In genomic region chr13:60728276-60729054, GRCm38 (mm10) we compare ENCODE assay signal across 24 mouse cellular contexts. TPM values are rescaled to one million over a fixed set of nuclear protein-coding genes. Genes with fewer than 3 reads are reported as not detected.
"Had no signal": no experiment of that assay in that cellular context is flagged by ENCODE, and none has a peak within 500 bp of the region (broad histone marks: within the 10 kb centered on the region; RNA-seq: fewer than 3 reads in every experiment).

No protein-coding gene starts in this region.

- H3K4me1 ChIP-seq: limb, embryonic 13.5 days; midbrain, embryonic 12.5 days; neural tube, embryonic 13.5 days had no signal

- H3K27ac ChIP-seq: limb, embryonic 13.5 days; lung, embryonic 15.5 days; midbrain, embryonic 12.5 days; neural tube, embryonic 13.5 days had no signal

- H3K4me2 ChIP-seq: limb, embryonic 13.5 days; liver, embryonic 11.5 days; lung, embryonic 15.5 days; midbrain, embryonic 12.5 days; neural tube, embryonic 13.5 days had no signal

- H3K9ac ChIP-seq: limb, embryonic 13.5 days; lung, embryonic 15.5 days; midbrain, embryonic 12.5 days; neural tube, embryonic 13.5 days had no signal

- H3K4me3 ChIP-seq: limb, embryonic 13.5 days; lung, embryonic 15.5 days; midbrain, embryonic 12.5 days; neural tube, embryonic 13.5 days had no signal

- ATAC-seq: midbrain, embryonic 16.5 days had no signal

- H3K9me3 ChIP-seq: limb, embryonic 13.5 days; lung, embryonic 15.5 days; midbrain, embryonic 12.5 days; neural tube, embryonic 13.5 days had no signal

- H3K27me3 ChIP-seq: limb, embryonic 13.5 days; lung, embryonic 15.5 days; midbrain, embryonic 12.5 days; neural tube, embryonic 13.5 days had no signal

- DNase-seq: kidney, adult 11 months; kidney, postnatal 10 days; layer of hippocampus, postnatal 36 days; left cerebral cortex, postnatal 4 days; lung, postnatal 4 days; retina, postnatal 1 day; right cerebral cortex, postnatal 4 days; spleen, adult 18-20 months; thymus, adult 2 months; thymus, postnatal 25 days had no signal

RNA-seq across cellular contexts. Expression of gene BC051665, which starts 57.7 kb away (rescaled TPM):
- total RNA-seq: layer of hippocampus, postnatal 36 days; left cerebral cortex, postnatal 10 days; left cerebral cortex, postnatal 4 days; megakaryocyte, adult 5-6 weeks had no signal
- polyA plus RNA-seq: kidney, embryonic 14.5 days; large intestine, adult 2 months; limb, embryonic 13.5 days; liver, embryonic 11.5 days; liver, embryonic 16.5 days; lung, embryonic 15.5 days; midbrain, embryonic 12.5 days; midbrain, embryonic 16.5 days; neural tube, embryonic 13.5 days; stomach, embryonic 14.5 days; testis, adult 2 months; thymus, adult 2 months; urinary bladder, adult 2 months had no signal
